Mouse (Mus musculus): ENCODE data around the gene Eipr1.
A peak's percentile ranks its signal among the peaks of the same experiment; 100 is the strongest.

GRCm38 (mm10) chr12:28751508-28752263, at the start of gene Eipr1:
- TF ChIP-seq CTCF (IDR thresholded peaks at IDR 0.05; ENCODE audit: low read depth): peak; percentile 33
- no peak for TF ChIP-seq EP300 (IDR thresholded peaks at IDR 0.05; ENCODE audit: low read depth)
